Mouse (Mus musculus): ENCODE results near the gene Carf.

GRCm38 (mm10) chr1:60170251-60170650, 72.2 kb downstream of the Carf start:
- TF ChIP-seq GATA1 (IDR thresholded peaks at IDR 0.05; ENCODE audit: low read length) = no peak
- no peak for TF ChIP-seq TAL1 (IDR thresholded peaks at IDR 0.05; ENCODE audit: low read length)

Data from erythroblast, embryonic 14.5 days (primary cell).